Mouse (Mus musculus) intestine, postnatal 0 days (tissue): Measurements from ENCODE around the gene Hnrnpd. TPM values are rescaled to one million over a fixed set of nuclear protein-coding genes. Genes with fewer than 3 reads are reported as not detected.

ENCODE experiments used
- ATAC-seq: fragments of 200-750 bp; cut with Nextera tagmentation; 2 replicates; pipeline ENCODE4 v1.8.0; 2017; ENCODE audit warnings: mild to moderate bottlenecking, moderate TSS enrichment, moderate library complexity
- H3K27ac ChIP-seq: fragments of 300-500 bp; sonication (generic); 2 replicates; pipeline ENCODE4 v1.5.1; 2014; ENCODE audit warnings: mild to moderate bottlenecking, low read depth, low read length, moderate library complexity
- H3K27me3 ChIP-seq: fragments of 300-500 bp; sonication (generic); replicated peaks from 2 replicates; pipeline ENCODE4 v1.6.1; 2014; ENCODE audit warnings: low read length, mixed read lengths; ENCODE audit not compliant: control insufficient read depth, insufficient read depth
- H3K36me3 ChIP-seq: fragments of 300-500 bp; sonication (generic); 2 replicates; pipeline ENCODE4 v1.6.1; 2014; ENCODE audit warnings: mild to moderate bottlenecking, moderate library complexity; ENCODE audit not compliant: control insufficient read depth, insufficient read depth
- H3K4me1 ChIP-seq: fragments of 300-500 bp; sonication (generic); replicated peaks from 2 replicates; pipeline ENCODE4 v1.6.1; 2014; ENCODE audit warnings: antibody characterized with exemption, low read length, mixed read lengths; ENCODE audit not compliant: control insufficient read depth, insufficient read depth
- H3K4me2 ChIP-seq: fragments of 300-500 bp; sonication (generic); replicated peaks from 2 replicates; pipeline ENCODE4 v1.6.1; 2014; ENCODE audit warnings: low read depth, mild to moderate bottlenecking, moderate library complexity
- H3K4me3 ChIP-seq: fragments of 300-500 bp; sonication (generic); 2 replicates; pipeline ENCODE4 v1.5.1; 2014; ENCODE audit warnings: low read depth, low read length
- H3K9ac ChIP-seq: fragments of 300-500 bp; sonication (generic); 2 replicates; pipeline ENCODE4 v1.6.1; 2014; ENCODE audit warnings: mild to moderate bottlenecking, low read depth, low read length
- H3K9me3 ChIP-seq: fragments of 300-500 bp; sonication (generic); 2 replicates; pipeline ENCODE4 v1.6.1; 2016; ENCODE audit warnings: mixed run types; ENCODE audit not compliant: control insufficient read depth
- CTCF ChIP-seq: sonication (generic); IDR thresholded peaks from 2 replicates; pipeline ENCODE4 v1.5.1; 2016; ENCODE audit warnings: low read depth, mild to moderate bottlenecking, control low read depth, antibody characterized with exemption, moderate library complexity
- WGBS: fragments of 180-500 bp; shearing (Covaris S2); extraction: QIAGEN DNeasy Blood & Tissue Kit; methylation state at CpG from one replicate; pipeline ENCODE4 v1.1.7; 2014; 5-methylcytosine and 5-hydroxymethylcytosine counted together
- polyA plus RNA-seq: library from polyadenylated mRNA; unstranded; fragments of >200 nt; fragmentation: Nextera tagmentation; extraction: Ambion mirVana; gene quantifications from 2 replicates; pipeline ENCODE4 v1.2.1, GENCODE M21; 2015

Hnrnpd gene
- polyA plus RNA-seq, 1 experiment from 2014 or later, result 66.5 TPM

GRCm38 (mm10) chr5:100000048-100000447 lies 21.3 kb upstream of the Hnrnpd start:
- no peak overlapping the region for H3K27ac ChIP-seq
- H3K9ac ChIP-seq, result no peak overlapping the region
- ATAC-seq, result peak; percentile 7; the same call in 1 of the 2 replicates
- no peak overlapping the region for H3K4me3 ChIP-seq
- WGBS, result 77% methylated on average over 7 of the region's 7 CpGs
- TF ChIP-seq CTCF, result no peak
- H3K4me1 ChIP-seq, result no peaks in the 10 kb centered on the region; the same call in 1 of the 2 replicates
- H3K36me3 ChIP-seq, result no peaks in the 10 kb centered on the region
- no peaks in the 10 kb centered on the region for H3K27me3 ChIP-seq
- no peaks in the 10 kb centered on the region for H3K9me3 ChIP-seq
- H3K4me2 ChIP-seq, result no peak overlapping the region

GRCm38 (mm10) chr5:99994680-99995079 lies 15.9 kb upstream of the Hnrnpd start:
- no peaks in the 10 kb centered on the region for H3K9me3 ChIP-seq
- H3K4me3 ChIP-seq, result no peak overlapping the region
- no peaks in the 10 kb centered on the region for H3K27me3 ChIP-seq
- TF ChIP-seq CTCF, result no peak
- no peak overlapping the region for H3K9ac ChIP-seq
- no peaks in the 10 kb centered on the region for H3K36me3 ChIP-seq
- ATAC-seq, result 0 out of 2 replicates have a peak, but pooled peaks have one; percentile 34
- WGBS, result 56% methylated on average over 3 of the region's 3 CpGs
- H3K4me2 ChIP-seq, result peak overlapping the region; percentile 3; the same call in 1 of the 2 replicates
- no peaks in the 10 kb centered on the region for H3K4me1 ChIP-seq
- H3K27ac ChIP-seq, result peak overlapping the region; percentile 35; the same call in 1 of the 2 replicates

GRCm38 (mm10) chr5:99994166-99994565 lies 15.4 kb upstream of the Hnrnpd start:
- Histone ChIP-seq H3K27ac (peak overlapping the region; percentile 35; the same call in 1 of the 2 replicates), H3K4me2 (peak overlapping the region; percentile 3; the same call in 1 of the 2 replicates), H3K36me3 (no peaks in the 10 kb centered on the region), H3K4me1 (no peaks in the 10 kb centered on the region), H3K27me3 (no peaks in the 10 kb centered on the region), H3K9ac (no peak overlapping the region), H3K9me3 (no peaks in the 10 kb centered on the region), H3K4me3 (no peak overlapping the region)
- ATAC-seq, result peak; percentile 85
- 44% methylated on average over 3 of the region's 3 CpGs for WGBS
- TF ChIP-seq CTCF, result no peak

- TF ChIP-seq CTCF, result no peak
- H3K27me3 ChIP-seq, result no peaks in the 10 kb centered on the region
- no peak overlapping the region for H3K4me3 ChIP-seq
- 85% methylated on average over 9 of the region's 9 CpGs for WGBS
- ATAC-seq, result no peak
- no peak overlapping the region for H3K4me2 ChIP-seq
- H3K4me1 ChIP-seq, result no peaks in the 10 kb centered on the region
- H3K9me3 ChIP-seq, result no peaks in the 10 kb centered on the region
- no peak overlapping the region for H3K9ac ChIP-seq
- no peak overlapping the region for H3K27ac ChIP-seq
- no peaks in the 10 kb centered on the region for H3K36me3 ChIP-seq
These were observed 4.8 kb upstream of the Hnrnpd start for GRCm38 (mm10) chr5:99983452-99984061.

GRCm38 (mm10) chr5:99977516-99978301 lies 1.0 kb downstream of the Hnrnpd start:
- no peaks in the 10 kb centered on the region for H3K27me3 ChIP-seq
- peak overlapping the region; percentile 98 for H3K4me3 ChIP-seq
- H3K4me2 ChIP-seq, result peak overlapping the region; percentile 72
- peak overlapping the region; percentile 98 for H3K9ac ChIP-seq
- WGBS, result 1% methylated on average over 45 of the region's 50 CpGs
- H3K36me3 ChIP-seq, result 0 out of 2 replicates have a peak, but pooled peaks cover 6% of the 10 kb centered on the region
- peak; percentile 51 for ATAC-seq
- peaks cover 9% of the 10 kb centered on the region for H3K4me1 ChIP-seq
- peak overlapping the region; percentile 99 for H3K27ac ChIP-seq
- H3K9me3 ChIP-seq, result no peaks in the 10 kb centered on the region
- no peak for TF ChIP-seq CTCF

- peak overlapping the region; percentile 98; the same call in 1 of the 2 replicates for H3K9ac ChIP-seq
- H3K9me3 ChIP-seq, result no peaks in the 10 kb centered on the region
- no peak for ATAC-seq
- peak overlapping the region; percentile 98 for H3K4me3 ChIP-seq
- no peaks in the 10 kb centered on the region for H3K27me3 ChIP-seq
- peak overlapping the region; percentile 72 for H3K4me2 ChIP-seq
- 3% methylated on average over 8 of the region's 8 CpGs for WGBS
- H3K36me3 ChIP-seq, result 0 out of 2 replicates have a peak, but pooled peaks cover 6% of the 10 kb centered on the region
- H3K27ac ChIP-seq, result no peak overlapping the region
- H3K4me1 ChIP-seq, result peaks cover 9% of the 10 kb centered on the region
- no peak for TF ChIP-seq CTCF
These were observed 2.3 kb downstream of the Hnrnpd start for GRCm38 (mm10) chr5:99976334-99976955.
